Mouse (Mus musculus): ENCODE measurements around the gene Thumpd2. TPM values are rescaled to one million over a fixed set of nuclear protein-coding genes. Genes with fewer than 3 reads are reported as not detected.

Gene Thumpd2
- polyA plus RNA-seq, 1 experiment = 3.9 TPM

DNA sequence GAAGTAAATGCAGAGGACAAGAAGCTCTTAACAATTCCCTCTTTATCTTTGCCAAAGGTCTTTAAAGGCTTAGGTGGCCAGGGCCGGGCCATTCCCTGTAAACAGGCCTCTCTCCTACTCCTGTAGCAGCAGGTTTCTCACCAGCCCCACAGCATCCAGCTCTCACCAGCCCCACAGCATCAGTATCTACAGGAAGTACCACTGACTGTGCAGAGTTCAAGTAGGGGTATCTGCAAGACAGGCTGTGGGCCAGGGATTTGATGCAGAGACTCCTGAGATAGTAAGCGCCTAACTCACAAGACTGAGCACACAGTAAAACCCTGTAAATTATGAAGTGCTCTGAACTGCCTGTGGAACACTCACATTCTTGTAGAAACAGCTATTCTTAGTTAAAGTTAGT, 31.9 kb downstream of the Thumpd2 start:
- Histone ChIP-seq H3K4me1 (ENCODE audit: control insufficient read depth, insufficient read depth, low read length) (no peaks in the 10 kb centered on the region), H3K4me3 (replicated peaks; ENCODE audit: insufficient read depth, low read depth, low read length) (no peak overlapping the region), H3K27me3 (ENCODE audit: control insufficient read depth, insufficient read depth, low read length) (no peaks in the 10 kb centered on the region), H3K27ac (ENCODE audit: insufficient read depth, low read length) (no peak overlapping the region)
- TF ChIP-seq POLR2A (IDR thresholded peaks at IDR 0.05; ENCODE audit: borderline replicate concordance, insufficient read depth, low read length) = no peak
- TF ChIP-seq CTCF (IDR thresholded peaks at IDR 0.05; ENCODE audit: borderline replicate concordance, insufficient read depth, low read depth, low read length) = no peak
- WGBS = 78% methylated on average over 2 of the region's 2 CpGs
- DNase-seq = no peak

DNA sequence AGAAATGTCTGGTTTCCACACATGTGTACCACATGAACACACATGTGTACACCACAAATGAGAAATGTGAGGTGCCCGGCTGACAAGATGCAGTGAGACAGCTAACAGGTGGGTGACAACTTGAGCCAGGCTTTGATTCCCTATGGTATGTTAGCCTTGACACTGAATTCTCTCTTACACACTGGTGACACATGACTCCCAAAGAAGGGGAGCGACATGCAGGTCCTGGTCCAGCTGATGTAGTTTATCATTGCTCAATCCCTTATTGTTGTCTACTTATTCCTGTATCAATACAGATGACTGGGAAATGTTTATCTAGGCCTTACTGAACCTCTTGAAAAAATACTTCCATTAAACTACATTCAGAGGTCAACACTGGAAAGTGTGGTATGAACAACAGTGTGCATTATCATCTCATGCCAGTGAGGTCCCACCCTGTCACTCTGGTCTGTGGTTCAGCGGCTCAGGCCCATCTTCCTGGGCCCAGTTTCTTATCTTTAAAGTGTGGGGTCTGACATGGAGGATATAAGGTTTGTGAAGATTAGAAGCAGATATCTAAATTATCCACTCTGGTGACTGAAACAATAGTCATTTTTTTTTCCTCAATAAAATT, 32.9 kb downstream of the Thumpd2 start:
- Histone ChIP-seq H3K4me3 (replicated peaks; ENCODE audit: insufficient read depth, low read depth, low read length) (no peak overlapping the region), H3K27ac (ENCODE audit: insufficient read depth, low read length) (no peak overlapping the region), H3K27me3 (ENCODE audit: control insufficient read depth, insufficient read depth, low read length) (no peaks in the 10 kb centered on the region), H3K4me1 (ENCODE audit: control insufficient read depth, insufficient read depth, low read length) (no peaks in the 10 kb centered on the region)
- no peak for DNase-seq
- 94% methylated on average over 3 of the region's 3 CpGs for WGBS
- TF ChIP-seq CTCF (IDR thresholded peaks at IDR 0.05; ENCODE audit: borderline replicate concordance, insufficient read depth, low read depth, low read length) (no peak), POLR2A (IDR thresholded peaks at IDR 0.05; ENCODE audit: borderline replicate concordance, insufficient read depth, low read length) (no peak)

DNA sequence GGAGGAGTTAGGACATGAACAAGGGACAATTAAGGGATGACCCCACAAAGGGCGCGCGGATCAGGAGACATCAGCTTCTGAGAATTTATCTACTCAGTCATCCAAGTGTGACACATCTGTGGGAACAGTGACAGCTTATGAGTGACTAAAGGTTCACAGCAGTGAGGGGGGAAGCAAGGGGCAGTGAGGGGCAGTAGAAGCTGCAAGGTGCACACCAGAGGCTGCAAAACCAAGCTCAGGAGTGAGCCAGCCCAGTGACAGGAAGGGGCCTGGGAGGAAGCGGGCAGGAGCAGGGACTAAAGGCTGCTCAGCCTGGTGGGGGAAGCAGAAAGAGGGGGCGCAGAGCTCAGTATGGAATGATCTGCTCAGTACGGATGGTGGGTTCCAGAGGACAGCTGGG, 37.6 kb downstream of the Thumpd2 start:
- WGBS = 90% methylated on average over 6 of the region's 6 CpGs
- no peaks in the 10 kb centered on the region for H3K27me3 ChIP-seq (ENCODE audit: control insufficient read depth, insufficient read depth, low read length)
- no peak overlapping the region for H3K27ac ChIP-seq (ENCODE audit: insufficient read depth, low read length)
- no peaks in the 10 kb centered on the region for H3K4me1 ChIP-seq (ENCODE audit: control insufficient read depth, insufficient read depth, low read length)
- H3K4me3 ChIP-seq (replicated peaks; ENCODE audit: insufficient read depth, low read depth, low read length) = no peak overlapping the region
- no peak for TF ChIP-seq POLR2A (IDR thresholded peaks at IDR 0.05; ENCODE audit: borderline replicate concordance, insufficient read depth, low read length)
- no peak for TF ChIP-seq CTCF (IDR thresholded peaks at IDR 0.05; ENCODE audit: borderline replicate concordance, insufficient read depth, low read depth, low read length)
- no peak for DNase-seq

DNA sequence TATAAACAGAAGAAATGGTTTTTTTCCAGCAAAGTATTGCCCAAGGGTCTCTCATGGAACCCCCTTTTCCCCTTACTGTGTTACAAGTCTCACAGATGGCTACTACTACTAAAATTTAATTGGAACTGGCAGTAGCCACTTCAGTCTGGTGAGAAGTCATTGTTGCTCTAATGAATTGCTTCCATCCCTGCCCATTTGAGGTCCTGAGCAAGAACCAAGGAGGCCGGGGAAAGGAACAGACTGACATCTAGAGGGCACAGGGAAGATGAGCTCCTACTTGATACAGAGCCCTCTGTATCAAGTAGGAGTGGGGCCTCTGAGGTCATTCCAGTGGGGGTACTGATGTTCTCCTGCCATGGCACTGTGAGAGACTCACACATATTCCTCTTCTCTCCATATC, 47.8 kb downstream of the Thumpd2 start:
- peak in 1 of 2 experiments; percentile 49 for DNase-seq
- TF ChIP-seq POLR2A (IDR thresholded peaks at IDR 0.05; ENCODE audit: borderline replicate concordance, insufficient read depth, low read length) = no peak
- TF ChIP-seq CTCF (IDR thresholded peaks at IDR 0.05; ENCODE audit: borderline replicate concordance, insufficient read depth, low read depth, low read length) = peak; percentile 60; the same call in 1 of the 2 replicates
- WGBS = 27% methylated on average over 1 of the region's 1 CpGs

DNA sequence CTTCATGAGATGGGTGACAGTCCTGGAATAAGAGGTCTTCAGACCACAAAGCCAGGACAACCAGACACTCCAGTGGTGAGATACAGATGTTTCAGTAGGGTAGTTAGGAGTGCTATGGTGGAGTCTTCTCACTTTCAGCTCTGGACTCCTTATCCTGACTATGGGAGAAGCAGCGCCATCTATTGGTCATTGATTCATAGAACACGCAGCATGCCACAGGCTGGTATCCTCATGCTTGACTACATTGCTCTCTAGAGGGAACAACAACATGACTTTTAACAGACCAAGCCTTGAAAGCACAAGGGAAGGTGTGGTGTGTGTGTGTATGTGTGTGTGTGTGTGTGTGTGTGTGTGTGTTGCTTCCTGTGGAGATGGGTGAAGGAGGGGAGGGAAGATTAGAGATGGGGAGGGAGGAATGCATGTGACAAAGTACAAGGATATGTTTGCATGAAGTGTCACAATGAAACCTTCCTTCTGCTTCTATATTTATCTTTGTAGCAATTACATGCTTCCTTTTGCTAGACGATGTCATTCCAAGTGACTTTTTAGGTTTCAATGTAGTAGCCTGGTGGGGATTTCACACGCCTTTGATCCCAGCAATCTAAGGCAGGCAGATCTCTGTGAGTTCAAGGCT, 49.0 kb downstream of the Thumpd2 start:
- Histone ChIP-seq H3K4me1 (ENCODE audit: control insufficient read depth, insufficient read depth, low read length) (peaks cover 6% of the 10 kb centered on the region; the same call in 1 of the 2 replicates), H3K27ac (ENCODE audit: insufficient read depth, low read length) (no peak overlapping the region), H3K27me3 (ENCODE audit: control insufficient read depth, insufficient read depth, low read length) (no peaks in the 10 kb centered on the region), H3K4me3 (replicated peaks; ENCODE audit: insufficient read depth, low read depth, low read length) (no peak overlapping the region)
- DNase-seq = peak; percentile 61 to 66
- TF ChIP-seq POLR2A (IDR thresholded peaks at IDR 0.05; ENCODE audit: borderline replicate concordance, insufficient read depth, low read length) (no peak), CTCF (IDR thresholded peaks at IDR 0.05; ENCODE audit: borderline replicate concordance, insufficient read depth, low read depth, low read length) (peak; percentile 75)
- 41% methylated on average over 4 of the region's 4 CpGs for WGBS

More for the DNA sequence above, 47.8 kb downstream of the Thumpd2 start:
- Histone ChIP-seq H3K27me3 (ENCODE audit: control insufficient read depth, insufficient read depth, low read length) (no peaks in the 10 kb centered on the region), H3K4me1 (ENCODE audit: control insufficient read depth, insufficient read depth, low read length) (no peaks in the 10 kb centered on the region), H3K4me3 (replicated peaks; ENCODE audit: insufficient read depth, low read depth, low read length) (no peak overlapping the region), H3K27ac (ENCODE audit: insufficient read depth, low read length) (no peak overlapping the region)

DNA sequence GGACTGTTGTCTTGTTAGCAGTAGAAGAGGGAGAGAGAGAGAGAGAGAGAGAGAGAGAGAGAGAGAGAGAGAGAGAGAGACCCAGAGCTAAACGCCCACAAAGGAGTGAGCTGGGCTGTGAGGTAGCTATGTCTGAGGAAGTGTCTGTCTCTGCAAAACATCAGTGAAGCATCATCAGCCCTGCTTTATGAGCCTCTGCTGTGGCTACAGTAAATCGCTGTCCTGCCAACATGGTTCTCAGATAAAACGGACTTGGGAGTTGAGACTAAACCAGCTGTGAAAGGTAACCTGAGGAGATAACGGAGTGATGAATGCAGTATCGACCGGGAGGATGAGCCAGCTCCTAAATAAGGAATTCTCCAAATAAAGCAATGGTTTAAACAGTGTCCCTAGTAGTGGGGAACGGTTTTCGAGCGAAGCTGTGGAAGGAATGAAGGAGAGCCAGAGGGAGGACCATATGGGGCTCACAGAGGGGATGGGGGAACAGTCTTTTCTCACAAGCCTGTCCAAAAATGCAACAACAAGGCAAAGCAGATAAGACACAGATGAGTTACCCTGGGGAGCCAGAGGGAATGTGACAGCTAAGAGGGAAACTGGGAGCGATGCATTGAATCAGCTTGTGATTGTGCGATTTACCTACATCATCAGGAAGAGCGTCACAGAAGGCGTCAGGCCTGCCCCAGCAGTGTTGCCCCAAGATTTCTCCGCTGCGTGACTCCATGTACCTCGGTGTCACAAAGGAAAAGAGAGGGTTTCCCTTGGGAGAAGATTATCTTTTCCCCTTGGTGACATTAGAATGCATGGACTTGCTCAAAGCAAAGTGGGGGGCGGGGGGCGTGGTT, 53.8 kb downstream of the Thumpd2 start:
- Histone ChIP-seq H3K4me1 (ENCODE audit: control insufficient read depth, insufficient read depth, low read length) (peaks cover 10% of the 10 kb centered on the region), H3K27me3 (ENCODE audit: control insufficient read depth, insufficient read depth, low read length) (no peaks in the 10 kb centered on the region), H3K27ac (ENCODE audit: insufficient read depth, low read length) (0 out of 2 replicates have a peak overlapping the region, but pooled peaks have one; percentile 1), H3K4me3 (replicated peaks; ENCODE audit: insufficient read depth, low read depth, low read length) (no peak overlapping the region)
- WGBS = 45% methylated on average over 18 of the region's 18 CpGs
- peak in 1 of 2 experiments; percentile 38 for DNase-seq
- TF ChIP-seq POLR2A (IDR thresholded peaks at IDR 0.05; ENCODE audit: borderline replicate concordance, insufficient read depth, low read length) (no peak), CTCF (IDR thresholded peaks at IDR 0.05; ENCODE audit: borderline replicate concordance, insufficient read depth, low read depth, low read length) (no peak)

DNA sequence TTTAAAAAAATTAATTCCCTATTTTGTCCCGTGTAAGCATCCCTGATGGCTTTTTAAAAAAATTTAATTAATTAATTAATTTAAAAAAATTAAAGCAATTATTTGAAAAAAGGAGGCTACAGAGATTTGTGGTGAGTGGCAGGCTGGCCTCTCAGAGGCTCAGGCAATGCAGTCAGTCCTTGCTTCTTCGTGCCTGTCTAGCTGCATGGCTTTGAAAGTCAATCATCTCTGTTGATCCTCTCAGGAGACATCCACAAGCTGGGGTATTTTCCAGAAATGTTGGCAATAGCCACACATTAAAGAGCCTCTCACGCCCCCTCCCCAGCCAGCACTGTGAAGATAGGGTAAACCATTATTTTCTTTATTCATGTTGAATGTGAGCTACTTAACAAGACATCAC, 54.7 kb downstream of the Thumpd2 start:
- Histone ChIP-seq H3K27me3 (ENCODE audit: control insufficient read depth, insufficient read depth, low read length) (no peaks in the 10 kb centered on the region), H3K27ac (ENCODE audit: insufficient read depth, low read length) (no peak overlapping the region), H3K4me3 (replicated peaks; ENCODE audit: insufficient read depth, low read depth, low read length) (no peak overlapping the region), H3K4me1 (ENCODE audit: control insufficient read depth, insufficient read depth, low read length) (peaks cover 10% of the 10 kb centered on the region)
- WGBS = 52% methylated on average over 3 of the region's 3 CpGs
- TF ChIP-seq CTCF (IDR thresholded peaks at IDR 0.05; ENCODE audit: borderline replicate concordance, insufficient read depth, low read depth, low read length) = no peak
- TF ChIP-seq POLR2A (IDR thresholded peaks at IDR 0.05; ENCODE audit: borderline replicate concordance, insufficient read depth, low read length) = no peak
- no peak for DNase-seq
